In the genomic region with DNA sequence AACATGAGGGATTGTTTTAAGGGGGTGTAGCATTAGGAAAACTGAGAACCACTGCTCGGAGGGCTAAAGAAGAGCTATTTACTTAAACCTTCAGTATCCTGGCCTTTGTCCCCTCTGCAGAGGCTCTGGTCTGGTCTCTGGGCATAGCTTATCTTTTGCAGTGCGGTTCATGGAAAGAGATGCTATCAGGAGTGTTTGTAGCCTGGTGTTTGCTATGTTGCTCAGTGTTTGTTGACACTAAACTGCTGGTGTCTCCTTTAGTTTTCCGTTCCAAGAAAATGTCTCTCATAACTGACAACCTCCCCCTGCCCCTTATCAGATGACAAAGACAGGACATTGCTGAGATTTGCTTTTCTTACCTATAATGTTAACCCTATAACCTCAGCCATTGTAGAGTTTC, we compare ENCODE assay signal across 28 mouse cellular contexts. TPM values are rescaled to one million over a fixed set of nuclear protein-coding genes. Genes with fewer than 3 reads are reported as not detected.
DNase-seq lines count a peak whose midpoint lies in the region; ATAC-seq and TF ChIP-seq lines count a peak whose summit lies in the region.
"Had no signal": no experiment of that assay in that cellular context is flagged by ENCODE, and none has a peak within 500 bp of the region (broad histone marks: within the 10 kb centered on the region; RNA-seq: fewer than 3 reads in every experiment).

No protein-coding gene starts in this region.

- no peaks in the 10 kb centered on the region for H3K36me3 ChIP-seq in liver, embryonic 11.5 days (ENCODE audit: control insufficient read depth, insufficient read depth, low read length)
- no peaks in the 10 kb centered on the region for H3K36me3 ChIP-seq in liver, embryonic 12.5 days
- no peaks in the 10 kb centered on the region for H3K36me3 ChIP-seq in limb, embryonic 10.5 days
- H3K36me3 ChIP-seq in liver, embryonic 14.5 days (replicated peaks; ENCODE audit: control insufficient read depth, insufficient read depth, low read depth), result no peaks in the 10 kb centered on the region
- H3K36me3 ChIP-seq: embryonic facial prominence, embryonic 15.5 days; heart, embryonic 13.5 days; hindbrain, embryonic 10.5 days; hindbrain, embryonic 15.5 days; kidney, embryonic 15.5 days; midbrain, embryonic 10.5 days; midbrain, embryonic 15.5 days; neural tube, embryonic 15.5 days had no signal

- TF ChIP-seq CTCF in liver, embryonic 14.5 days (IDR thresholded peaks at IDR 0.05; ENCODE audit: low read depth), result no peak

- H3K27ac ChIP-seq in liver, embryonic 11.5 days (ENCODE audit: low read depth, low read length), result no peak overlapping the region
- no peak overlapping the region for H3K27ac ChIP-seq in liver, embryonic 12.5 days
- H3K27ac ChIP-seq in limb, embryonic 10.5 days, result peak overlapping the region; percentile 43; the same call in 1 of the 2 replicates
- no peak overlapping the region for H3K27ac ChIP-seq in liver, embryonic 14.5 days
- H3K27ac ChIP-seq: embryonic facial prominence, embryonic 15.5 days; forebrain, embryonic 13.5 days; gastrocnemius, adult 2 months; heart, embryonic 13.5 days; hindbrain, embryonic 10.5 days; hindbrain, embryonic 15.5 days; kidney, embryonic 15.5 days; midbrain, embryonic 10.5 days; midbrain, embryonic 15.5 days; neural tube, embryonic 15.5 days had no signal

- WGBS in liver, embryonic 11.5 days, result 34% methylated on average over 3 of the region's 3 CpGs
- 40% methylated on average over 3 of the region's 3 CpGs for WGBS in liver, embryonic 12.5 days (ENCODE audit: insufficient replicate concordance)
- WGBS in limb, embryonic 10.5 days, result 66% methylated on average over 3 of the region's 3 CpGs
- 31% methylated on average over 3 of the region's 3 CpGs for WGBS in liver, embryonic 14.5 days (ENCODE audit: insufficient replicate concordance)

- no peaks in the 10 kb centered on the region for H3K27me3 ChIP-seq in liver, embryonic 11.5 days (replicated peaks; ENCODE audit: control insufficient read depth, insufficient read depth, low read length)
- H3K27me3 ChIP-seq in liver, embryonic 12.5 days (replicated peaks), result no peaks in the 10 kb centered on the region
- no peaks in the 10 kb centered on the region for H3K27me3 ChIP-seq in limb, embryonic 10.5 days (ENCODE audit: low read depth, poor library complexity, severe bottlenecking)
- no peaks in the 10 kb centered on the region for H3K27me3 ChIP-seq in liver, embryonic 14.5 days (ENCODE audit: control insufficient read depth, insufficient read depth, low read length)
- H3K27me3 ChIP-seq: embryonic facial prominence, embryonic 15.5 days; forebrain, embryonic 13.5 days; heart, embryonic 13.5 days; hindbrain, embryonic 15.5 days; kidney, embryonic 15.5 days; midbrain, embryonic 15.5 days; neural tube, embryonic 15.5 days had no signal

- peak; percentile 53; the same call in 1 of the 2 replicates for ATAC-seq in liver, embryonic 11.5 days (replicated peaks; ENCODE audit: low FRiP score)
- ATAC-seq in liver, embryonic 12.5 days, result no peak
- ATAC-seq in liver, embryonic 14.5 days (ENCODE audit: insufficient read depth), result 0 out of 2 replicates have a peak, but pooled peaks have one; percentile 33
- ATAC-seq: CD4-positive, CD25-positive, alpha-beta regulatory T cell, adult 4 months; forebrain, embryonic 13.5 days; inflammation-experienced regulatory T-cells, adult 6 months; midbrain, embryonic 15.5 days had no signal

- DNase-seq in liver, embryonic 11.5 days (ENCODE audit: low spot score), result no peak
- no peak for DNase-seq in limb, embryonic 10.5 days (ENCODE audit: low spot score)
- DNase-seq in liver, embryonic 14.5 days (ENCODE audit: low read depth in 3 of 3, low spot score in 3 of 3), result no peak
- peak; percentile 63 for DNase-seq in lung, postnatal 25 days (ENCODE audit: low spot score)
- no peak for DNase-seq in thymus, postnatal 36 days
- no peak for DNase-seq in gastrocnemius, adult 18-20 months (ENCODE audit: low spot score)
- DNase-seq in ovary, postnatal 36 days (ENCODE audit: low spot score), result no peak
- DNase-seq: adrenal gland, postnatal 14 days; cerebellum, adult 11 months; cerebellum, adult 9-10 months; gastrocnemius, adult 2 months; heart, postnatal 14 days; kidney, adult 11 months; kidney, postnatal 25 days; spleen, adult 18-20 months; thymus, postnatal 14 days had no signal

- H3K4me3 ChIP-seq in liver, embryonic 11.5 days (ENCODE audit: low read depth, low read length), result no peak overlapping the region
- H3K4me3 ChIP-seq in liver, embryonic 12.5 days, result no peak overlapping the region
- no peak overlapping the region for H3K4me3 ChIP-seq in limb, embryonic 10.5 days
- no peak overlapping the region for H3K4me3 ChIP-seq in liver, embryonic 14.5 days (ENCODE audit: insufficient read depth in 1 of 2, low read depth in 2 of 2, low read length in 2 of 2)
- H3K4me3 ChIP-seq: embryonic facial prominence, embryonic 15.5 days; forebrain, embryonic 13.5 days; gastrocnemius, adult 2 months; heart, embryonic 13.5 days; hindbrain, embryonic 10.5 days; hindbrain, embryonic 15.5 days; kidney, embryonic 15.5 days; midbrain, embryonic 10.5 days; midbrain, embryonic 15.5 days; neural tube, embryonic 15.5 days had no signal

- no peak overlapping the region for H3K4me2 ChIP-seq in liver, embryonic 11.5 days
- H3K4me2 ChIP-seq in liver, embryonic 12.5 days, result no peak overlapping the region
- H3K4me2 ChIP-seq in liver, embryonic 14.5 days (ENCODE audit: low read depth), result no peak overlapping the region
- H3K4me2 ChIP-seq: embryonic facial prominence, embryonic 15.5 days; forebrain, embryonic 13.5 days; heart, embryonic 13.5 days; hindbrain, embryonic 15.5 days; kidney, embryonic 15.5 days; midbrain, embryonic 15.5 days; neural tube, embryonic 15.5 days had no signal

- no peaks in the 10 kb centered on the region for H3K9me3 ChIP-seq in liver, embryonic 11.5 days (ENCODE audit: control insufficient read depth, low read length)
- no peaks in the 10 kb centered on the region for H3K9me3 ChIP-seq in liver, embryonic 12.5 days (replicated peaks)
- no peaks in the 10 kb centered on the region for H3K9me3 ChIP-seq in limb, embryonic 10.5 days (replicated peaks)
- H3K9me3 ChIP-seq in liver, embryonic 14.5 days (ENCODE audit: control insufficient read depth, low read length), result no peaks in the 10 kb centered on the region
- H3K9me3 ChIP-seq: embryonic facial prominence, embryonic 15.5 days; forebrain, embryonic 13.5 days; heart, embryonic 13.5 days; hindbrain, embryonic 10.5 days; hindbrain, embryonic 15.5 days; kidney, embryonic 15.5 days; midbrain, embryonic 10.5 days; midbrain, embryonic 15.5 days; neural tube, embryonic 15.5 days had no signal

- H3K9ac ChIP-seq in liver, embryonic 11.5 days (ENCODE audit: low read depth, low read length), result no peak overlapping the region
- H3K9ac ChIP-seq in liver, embryonic 12.5 days, result no peak overlapping the region
- H3K9ac ChIP-seq in liver, embryonic 14.5 days (replicated peaks), result no peak overlapping the region
- H3K9ac ChIP-seq: embryonic facial prominence, embryonic 15.5 days; forebrain, embryonic 13.5 days; heart, embryonic 13.5 days; hindbrain, embryonic 15.5 days; kidney, embryonic 15.5 days; midbrain, embryonic 15.5 days; neural tube, embryonic 15.5 days had no signal

- H3K4me1 ChIP-seq in liver, embryonic 11.5 days (replicated peaks; ENCODE audit: control insufficient read depth, insufficient read depth, low read length), result no peaks in the 10 kb centered on the region; the same call in 1 of the 2 replicates
- H3K4me1 ChIP-seq in liver, embryonic 12.5 days, result peaks cover 7% of the 10 kb centered on the region
- peaks cover 34% of the 10 kb centered on the region for H3K4me1 ChIP-seq in limb, embryonic 10.5 days
- H3K4me1 ChIP-seq in liver, embryonic 14.5 days (replicated peaks; ENCODE audit: control insufficient read depth in 2 of 2, insufficient read depth in 2 of 2, low read length in 1 of 2), result peaks cover 0 to 8% of the 10 kb centered on the region in 2 experiments; a peak in 2 of 4 replicates
- H3K4me1 ChIP-seq: forebrain, embryonic 13.5 days; hindbrain, embryonic 15.5 days; midbrain, embryonic 15.5 days; neural tube, embryonic 15.5 days had no signal

- TF ChIP-seq EP300 in liver, embryonic 14.5 days (IDR thresholded peaks at IDR 0.05; ENCODE audit: low read depth), result no peak

RNA-seq across cellular contexts. Expression of gene Fmo1, which starts 8.7 kb away (rescaled TPM):
- polyA plus RNA-seq in liver, embryonic 11.5 days (2014; fragmentation: Nextera tagmentation; extraction: Ambion mirVana), result 3.1 and 4.7 TPM in 2 replicates
- polyA plus RNA-seq in liver, embryonic 12.5 days (2016; fragmentation: Nextera tagmentation; extraction: Ambion mirVana), result 3.8 and 4.8 TPM in 2 replicates
- 1.6 and 2.1 TPM in 2 replicates for polyA plus RNA-seq in limb, embryonic 10.5 days (2016; fragmentation: Nextera tagmentation; extraction: Ambion mirVana)
- polyA plus RNA-seq in liver, embryonic 14.5 days (2012; rRNA removed), result 11.4 and 13.7 TPM in 2 replicates
- 13.6 and 14.4 TPM in 2 replicates for polyA plus RNA-seq in liver, embryonic 14.5 days (2014; fragmentation: Nextera tagmentation; extraction: Ambion mirVana)
- total RNA-seq in gastrocnemius, adult 18-20 months (2021), result 10 to 100 TPM in 1 of 2 experiments, 1 to 10 TPM in 1; 8.4 to 11.1 TPM

RNA-seq across cellular contexts. Expression of gene Fmo2, which starts 23.4 kb away (rescaled TPM):
- polyA plus RNA-seq in liver, embryonic 11.5 days (2014; fragmentation: Nextera tagmentation; extraction: Ambion mirVana), result not detected in 2 replicates
- 0.07 and 0.11 TPM in 2 replicates for polyA plus RNA-seq in liver, embryonic 12.5 days (2016; fragmentation: Nextera tagmentation; extraction: Ambion mirVana)
- 0.08 TPM in 1 of 2 replicates, not detected in the other for polyA plus RNA-seq in limb, embryonic 10.5 days (2016; fragmentation: Nextera tagmentation; extraction: Ambion mirVana)
- 0.02 and 0.08 TPM in 2 replicates for polyA plus RNA-seq in liver, embryonic 14.5 days (2012; rRNA removed)
- 0.27 TPM in 1 of 2 replicates, not detected in the other for polyA plus RNA-seq in liver, embryonic 14.5 days (2014; fragmentation: Nextera tagmentation; extraction: Ambion mirVana)
- total RNA-seq in gastrocnemius, adult 18-20 months (2021), result 10 to 100 TPM; 12.2 to 13.8 TPM
- polyA plus RNA-seq: CD4-positive, CD25-positive, alpha-beta regulatory T cell, adult 4 months; forebrain, embryonic 13.5 days; hindbrain, embryonic 10.5 days; inflammation-experienced regulatory T-cells, adult 6 months; midbrain, embryonic 15.5 days had no signal
